Mouse (Mus musculus) embryonic stem cell, embryonic (primary cell): ENCODE data around the gene Cdca8.

Source experiments
- CTCF ChIA-PET, 4 experiments: fragments of 300-600 bp in 2 of 4; fragments of 350-600 bp in 2 of 4; sonication (Branson Sonifier 250); formaldehyde crosslinking; loops; one replicate each; lab custom pipeline; 2022; ENCODE audit warnings: inconsistent platforms in 2 of 4; lab: Charles Lee
- POLR2A ChIA-PET, 4 experiments: fragments of 300-600 bp in 2 of 4; fragments of 350-600 bp in 2 of 4; sonication (Branson Sonifier 250); formaldehyde crosslinking; loops; one replicate each; lab custom pipeline; 2022; ENCODE audit warnings: antibody characterized with exemption in 4 of 4, inconsistent platforms in 1 of 4; lab: Charles Lee

Gene Cdca8

DNA sequence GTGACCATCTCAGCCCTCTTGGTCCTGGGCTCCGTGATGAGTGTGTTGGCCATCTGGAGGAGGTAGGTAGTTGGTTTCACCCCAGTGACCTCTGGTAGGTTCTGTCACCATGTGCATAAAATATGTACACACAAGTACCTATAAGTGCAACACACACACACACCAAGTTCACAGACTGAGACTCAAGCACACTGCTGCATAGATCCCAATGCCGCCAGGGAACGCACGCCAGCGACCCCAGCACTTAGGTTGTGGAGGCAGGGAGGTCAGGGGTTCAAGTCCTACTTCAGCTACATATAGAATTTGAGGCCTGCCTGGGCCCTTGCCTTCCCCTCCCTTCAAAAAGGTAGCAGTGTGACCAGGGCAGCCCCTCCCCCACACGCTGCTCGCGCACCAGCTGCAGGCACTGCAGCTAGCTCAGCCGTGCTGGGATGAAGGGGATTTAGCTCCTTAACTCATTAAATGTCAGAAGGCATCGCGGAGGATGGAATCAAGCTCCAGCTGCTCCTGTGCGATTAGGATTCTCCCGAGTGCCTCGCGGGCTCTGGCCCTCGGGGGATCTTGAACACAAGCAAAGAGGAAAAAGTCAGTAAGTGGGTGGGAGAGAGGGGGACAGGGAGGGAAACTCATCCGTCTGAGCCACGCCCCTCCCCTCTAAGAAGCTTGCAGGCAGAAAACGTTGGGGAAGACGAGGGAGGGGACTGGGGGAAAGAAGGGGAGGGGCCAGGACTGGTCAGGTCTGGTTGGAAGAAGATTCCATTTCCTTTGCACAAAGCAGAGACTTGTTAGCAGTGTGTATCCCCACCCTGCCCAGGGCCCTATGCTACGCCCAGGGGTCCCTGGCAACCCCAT is 32.9 kb downstream of the Cdca8 start:
- ChIA-PET CTCF (interaction anchor here (0.6 to 2.8 kb wide), 41 partner anchors 9 to 1056 kb away, joined by 3 to 12 read pairs (median 4); partner anchors contain the start of genes 9930104L06Rik (in 1 of the 4), Epha10 (in 1 of the 4) and Mtf1 (in 1 of the 4)), POLR2A (interaction anchor here (0.5 to 3.6 kb wide), 48 partner anchors 9 to 822 kb away, joined by 3 to 23 read pairs (median 4); partner anchors contain the start of genes 9930104L06Rik (in 3 of the 4), Maneal (in 2 of the 4), Meaf6 (in 2 of the 4) and Snip1 (in 2 of the 4))

DNA sequence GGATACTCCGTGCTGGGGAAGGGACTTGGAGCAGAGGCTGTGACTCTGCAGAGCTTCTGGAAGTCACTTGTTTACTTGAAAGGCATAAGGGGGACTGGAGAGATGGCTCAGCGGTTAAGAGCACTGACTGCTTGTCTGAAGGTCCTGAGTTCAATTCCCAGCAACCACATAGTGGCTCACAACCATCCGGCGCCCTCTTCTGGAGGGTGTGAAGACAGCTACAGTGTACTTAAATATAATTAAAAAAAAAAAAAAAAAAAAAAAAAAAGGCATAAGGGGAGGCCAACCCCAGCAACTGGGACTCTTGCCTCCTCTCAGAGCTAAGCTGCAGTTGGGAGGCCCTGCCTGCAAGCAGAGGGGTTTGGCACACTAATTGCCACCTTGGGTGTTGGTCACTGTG is 33.7 kb downstream of the Cdca8 start:
- POLR2A ChIA-PET: interaction anchor here (0.6 to 3.6 kb wide), 15 partner anchors 10 to 1237 kb away, joined by 3 to 23 read pairs (median 4); partner anchors contain the start of genes 9930104L06Rik (in 2 of the 4) and Mtf1 (in 1 of the 4)

DNA sequence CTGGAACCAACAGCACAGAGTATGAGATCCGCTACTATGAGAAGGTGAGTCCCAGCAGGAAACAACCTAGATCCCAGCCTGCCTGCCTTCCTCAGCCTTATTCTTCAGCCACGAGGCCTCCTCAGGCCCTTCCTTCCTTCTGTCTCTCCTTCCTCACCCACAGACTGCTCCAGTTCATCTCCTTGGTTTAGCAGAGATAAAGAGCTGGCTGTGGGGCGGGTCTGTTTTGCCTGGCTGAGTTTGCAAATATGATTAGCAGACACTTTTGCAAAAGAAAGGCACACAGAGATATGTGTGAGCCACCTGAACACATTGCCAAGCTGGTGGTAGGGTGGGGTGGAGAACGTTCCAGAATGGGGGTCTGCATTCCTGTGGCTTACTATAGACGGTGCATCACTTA is 39.2 kb downstream of the Cdca8 start:
- ChIA-PET POLR2A (interaction anchor here in 2 of 4 experiments (0.8 to 1.9 kb wide), 3 partner anchors 9 to 48 kb away, joined by 4 to 6 read pairs (median 4); no protein-coding TSS in a partner anchor), CTCF (interaction anchor here (0.5 to 1.3 kb wide), 7 partner anchors 13 to 106 kb away, joined by 3 to 13 read pairs (median 3); partner anchors contain the start of gene Mtf1 (in 2 of the 4))

More for the DNA sequence above, 33.7 kb downstream of the Cdca8 start:
- CTCF ChIA-PET: interaction anchor here (0.6 to 2.8 kb wide), 36 partner anchors 10 to 1042 kb away, joined by 3 to 12 read pairs (median 4); partner anchors contain the start of genes Epha10 (in 1 of the 4), Mtf1 (in 1 of the 4) and Rspo1 (in 1 of the 4)

DNA sequence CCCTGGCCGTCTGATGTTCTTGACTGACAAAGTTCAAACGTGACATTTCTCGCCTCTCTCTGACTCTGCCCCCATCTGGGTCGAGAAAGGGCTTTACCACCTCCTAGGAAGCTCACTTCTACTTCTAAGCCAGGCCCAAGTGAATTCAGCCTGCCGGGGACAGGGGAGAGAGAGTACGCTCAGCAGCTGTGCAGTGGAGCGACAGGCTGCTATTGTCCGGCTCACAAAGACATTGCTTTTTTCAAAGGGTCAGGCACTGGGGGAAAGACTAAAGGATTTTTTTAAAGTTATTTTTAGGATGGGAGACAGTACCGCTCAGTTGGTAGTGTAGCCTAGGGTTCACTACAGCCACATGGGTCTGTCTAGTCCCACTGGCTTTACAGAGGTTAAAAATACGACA is 40.7 kb downstream of the Cdca8 start:
- ChIA-PET POLR2A (interaction anchor here in 1 of 4 experiments (1.7 to 1.9 kb wide), 2 partner anchors 12 to 21 kb away, joined by 5 to 6 read pairs; no protein-coding TSS in a partner anchor), CTCF (no interaction called here)

DNA sequence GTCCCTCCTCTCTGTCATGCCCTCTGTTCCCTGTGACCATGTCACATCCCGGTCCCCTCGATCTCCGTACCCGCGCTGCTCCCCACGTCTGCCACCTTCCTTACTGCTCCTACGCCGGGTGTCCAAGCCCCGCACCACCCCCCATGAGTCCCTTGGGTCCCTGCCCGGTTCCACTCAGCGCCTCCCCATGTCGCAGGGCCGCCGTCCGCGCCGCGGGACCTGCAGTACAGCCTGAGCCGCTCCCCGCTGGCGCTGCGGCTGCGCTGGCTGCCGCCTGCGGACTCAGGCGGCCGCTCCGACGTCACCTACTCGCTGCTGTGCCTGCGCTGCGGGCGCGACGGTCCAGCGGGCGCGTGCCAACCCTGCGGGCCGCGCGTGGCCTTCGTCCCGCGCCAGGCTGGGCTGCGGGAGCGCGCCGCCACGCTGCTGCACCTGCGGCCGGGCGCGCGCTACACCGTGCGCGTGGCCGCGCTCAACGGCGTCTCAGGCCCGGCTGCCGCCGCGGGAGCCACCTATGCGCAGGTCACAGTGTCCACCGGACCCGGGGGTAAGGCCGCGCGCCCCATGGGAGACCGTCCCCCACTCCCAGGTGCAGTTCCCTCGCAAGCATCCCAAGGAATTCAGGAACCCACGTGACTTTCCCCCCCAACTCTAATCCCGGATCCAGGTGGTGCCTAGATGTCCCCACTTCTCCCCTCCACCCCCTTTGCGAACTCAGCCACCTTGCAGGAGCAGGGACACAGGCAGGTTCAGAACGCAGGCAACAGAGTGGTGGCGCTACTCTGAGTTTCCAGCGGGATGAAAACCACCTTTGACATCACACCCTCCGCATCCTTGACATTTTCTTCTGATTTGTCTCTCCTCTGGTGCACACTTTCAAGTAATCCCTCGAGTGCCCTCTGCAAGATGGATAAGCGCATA is 44.3 kb downstream of the Cdca8 start:
- ChIA-PET CTCF (interaction anchor here in 1 of 4 experiments (1.2 kb wide), 1 partner anchor 11 kb away, joined by 4 read pairs; no protein-coding TSS in a partner anchor), POLR2A (interaction anchor here in 2 of 4 experiments (0.7 to 1.5 kb wide), 4 partner anchors 10 to 147 kb away, joined by 3 to 8 read pairs (median 4); no protein-coding TSS in a partner anchor)

DNA sequence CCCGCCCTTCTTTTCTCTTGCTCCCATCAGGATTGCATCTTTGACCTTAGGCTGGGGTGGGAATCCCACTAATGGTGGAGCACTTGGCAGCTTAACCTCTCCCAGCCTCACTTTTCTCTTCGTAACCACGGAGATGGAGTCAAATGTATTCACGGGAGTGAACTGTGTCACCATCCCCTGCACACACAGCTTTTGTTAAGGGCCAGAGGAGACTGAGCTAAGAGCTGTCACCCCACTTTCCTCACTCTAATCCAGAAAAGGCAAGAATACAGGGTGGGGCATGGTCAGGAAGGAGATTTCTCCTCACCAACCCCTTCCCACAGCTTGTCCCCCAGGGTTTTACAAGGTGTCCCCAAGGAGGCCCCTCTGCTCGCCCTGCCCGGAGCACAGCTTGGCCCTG is 45.3 kb downstream of the Cdca8 start:
- ChIA-PET POLR2A (interaction anchor here (0.5 to 1.9 kb wide), 17 partner anchors 8 to 1098 kb away, joined by 3 to 9 read pairs (median 4); partner anchors contain the start of gene 9930104L06Rik (in 1 of the 4)), CTCF (interaction anchor here (0.5 to 1.4 kb wide), 9 partner anchors 9 to 1030 kb away, joined by 3 to 6 read pairs (median 5); no protein-coding TSS in a partner anchor)

DNA sequence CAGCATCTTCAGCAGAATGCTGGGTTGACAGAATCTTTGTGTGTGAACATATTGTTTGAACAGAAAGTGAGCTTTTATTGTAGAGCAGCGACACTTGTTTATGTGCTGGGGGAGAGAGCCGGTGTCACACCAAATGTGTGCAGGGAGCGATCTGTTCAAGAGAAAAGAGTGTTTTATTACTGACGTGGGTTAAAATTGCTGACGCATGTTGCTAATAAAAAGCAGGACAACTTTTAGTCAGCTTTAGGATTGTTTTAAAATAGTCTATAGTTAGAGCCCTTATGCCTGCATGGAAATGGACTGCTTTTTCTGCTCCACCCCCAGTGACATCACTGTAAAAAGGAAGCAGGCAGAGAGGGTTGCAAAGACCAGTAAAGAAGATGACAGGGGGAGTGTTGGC is 48.3 kb downstream of the Cdca8 start:
- CTCF ChIA-PET: interaction anchor here in 1 of 4 experiments (1.0 kb wide), 1 partner anchor 16 kb away, joined by 3 read pairs; no protein-coding TSS in a partner anchor
- POLR2A ChIA-PET: interaction anchor here in 1 of 4 experiments (0.6 to 1.3 kb wide), 3 partner anchors 16 to 1370 kb away, joined by 3 to 4 read pairs (median 3); no protein-coding TSS in a partner anchor

DNA sequence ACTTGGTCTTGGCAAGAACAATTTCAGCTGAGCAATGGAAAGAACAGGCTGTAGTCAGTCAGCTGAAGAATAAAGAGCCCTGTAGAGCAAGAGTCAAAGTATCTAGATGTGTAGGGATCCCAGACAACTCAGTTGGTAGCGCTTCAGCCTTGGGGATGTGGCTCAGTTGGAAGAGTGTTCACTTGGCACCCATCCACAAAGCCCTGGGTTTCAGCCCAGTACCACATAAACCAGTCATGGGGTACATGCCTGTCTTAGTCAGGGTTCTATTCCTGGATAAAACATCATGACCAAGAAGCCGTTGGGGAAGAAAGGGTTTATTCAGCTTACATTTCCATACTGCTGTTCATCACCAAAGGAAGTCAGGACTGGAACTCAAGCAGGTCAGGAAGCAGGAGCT is 49.2 kb downstream of the Cdca8 start:
- CTCF ChIA-PET: no interaction called here

DNA sequence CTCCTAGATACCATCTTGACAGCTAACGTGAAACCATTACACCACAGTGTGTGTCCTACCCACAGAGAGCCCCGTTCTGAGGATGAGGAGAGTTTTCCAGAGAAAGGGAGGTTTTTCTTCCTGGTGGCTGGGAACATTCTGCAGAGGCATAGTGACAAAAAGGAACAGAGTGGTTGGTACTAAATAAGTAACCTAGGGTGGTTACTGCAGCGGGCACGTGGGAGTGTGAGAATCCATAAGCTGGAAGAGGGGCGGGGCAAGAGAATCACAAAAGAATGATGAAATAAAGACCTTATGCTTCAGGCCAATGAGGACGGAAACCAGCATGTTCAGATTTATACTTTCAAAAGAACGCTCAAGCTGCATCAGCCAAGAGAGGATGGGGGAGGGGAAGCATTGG is 50.4 kb downstream of the Cdca8 start:
- POLR2A ChIA-PET: interaction anchor here in 2 of 4 experiments (0.6 to 2.1 kb wide), 3 partner anchors 18 to 487 kb away, joined by 3 to 7 read pairs (median 6); no protein-coding TSS in a partner anchor

More for the DNA sequence above, 49.2 kb downstream of the Cdca8 start:
- POLR2A ChIA-PET: interaction anchor here in 1 of 4 experiments (1.3 kb wide), 2 partner anchors 17 to 20 kb away, joined by 3 to 4 read pairs; no protein-coding TSS in a partner anchor

DNA sequence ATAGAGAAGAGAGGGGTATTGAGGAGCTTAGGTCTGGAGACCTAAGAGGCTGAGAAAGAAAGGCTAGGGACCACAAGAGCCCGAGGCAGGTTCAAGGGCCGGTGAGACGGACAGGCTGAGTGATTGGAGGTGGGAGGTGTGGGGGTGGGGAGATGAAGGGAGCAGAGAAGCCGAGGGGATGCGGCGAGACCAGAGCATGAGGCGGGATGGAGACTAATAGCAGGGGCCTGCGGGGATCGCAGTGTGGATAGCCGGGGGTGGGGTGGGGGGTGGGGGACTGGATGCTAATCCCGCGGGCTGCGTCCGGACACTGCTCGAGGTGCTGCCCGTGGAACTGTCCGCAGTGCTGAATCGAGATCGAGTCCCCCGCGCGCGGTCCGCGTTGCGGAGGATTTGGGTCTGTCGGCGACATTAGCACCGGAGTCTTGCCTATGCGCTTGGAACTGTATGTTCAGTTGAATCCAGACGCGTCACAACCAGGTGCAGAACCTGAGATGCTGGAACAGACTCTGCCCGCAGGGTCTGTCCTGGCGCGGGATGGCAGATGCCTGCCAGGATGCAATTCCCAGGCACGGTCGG is 56.9 kb downstream of the Cdca8 start:
- ChIA-PET POLR2A (interaction anchor here in 2 of 4 experiments (0.5 to 2.2 kb wide), 12 partner anchors 11 to 654 kb away, joined by 3 to 11 read pairs (median 4); partner anchors contain the start of genes Maneal (in 1 of the 2) and Mtf1 (in 1 of the 2)), CTCF (interaction anchor here in 3 of 4 experiments (0.8 to 2.1 kb wide), 6 partner anchors 11 to 31 kb away, joined by 3 to 11 read pairs (median 4); no protein-coding TSS in a partner anchor)

More for the DNA sequence above, 50.4 kb downstream of the Cdca8 start:
- CTCF ChIA-PET: no interaction called here

DNA sequence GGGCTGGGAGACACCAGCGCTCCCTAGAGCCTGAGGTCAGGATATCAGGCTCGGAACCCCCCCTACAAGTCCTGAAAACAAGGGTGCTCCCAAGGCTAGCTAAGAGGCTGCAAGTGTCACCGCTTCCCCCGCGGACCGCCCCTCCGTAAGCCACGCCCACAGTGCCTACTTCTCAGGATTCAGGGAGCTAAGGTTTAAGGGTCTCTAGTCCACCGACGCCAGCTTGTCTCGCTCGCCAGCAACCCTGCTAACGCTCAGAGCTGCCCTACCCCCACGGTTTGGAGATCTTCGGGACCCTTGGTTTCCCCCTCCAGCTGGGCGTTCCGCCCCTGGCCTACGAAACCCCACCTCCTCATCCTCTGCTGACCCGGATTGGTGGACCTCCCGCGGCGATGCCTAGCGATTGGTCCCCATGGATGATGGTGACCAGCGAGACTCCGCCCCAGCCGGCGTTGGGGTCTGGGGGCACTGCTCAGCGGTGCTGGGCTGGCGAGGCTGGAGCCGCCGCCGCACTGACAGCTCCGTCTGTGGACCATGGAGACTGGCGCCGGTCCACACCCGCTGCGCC is 57.7 kb downstream of the Cdca8 start:
- CTCF ChIA-PET: interaction anchor here in 3 of 4 experiments (0.6 to 2.1 kb wide), 16 partner anchors 8 to 339 kb away, joined by 3 to 11 read pairs (median 3); no protein-coding TSS in a partner anchor
- POLR2A ChIA-PET: interaction anchor here in 3 of 4 experiments (0.5 to 2.2 kb wide), 31 partner anchors 8 to 1414 kb away, joined by 3 to 11 read pairs (median 3); partner anchors contain the start of genes 9930104L06Rik (in 2 of the 3), Mtf1 (in 2 of the 3), Maneal (in 1 of the 3) and Thrap3 (in 1 of the 3)

DNA sequence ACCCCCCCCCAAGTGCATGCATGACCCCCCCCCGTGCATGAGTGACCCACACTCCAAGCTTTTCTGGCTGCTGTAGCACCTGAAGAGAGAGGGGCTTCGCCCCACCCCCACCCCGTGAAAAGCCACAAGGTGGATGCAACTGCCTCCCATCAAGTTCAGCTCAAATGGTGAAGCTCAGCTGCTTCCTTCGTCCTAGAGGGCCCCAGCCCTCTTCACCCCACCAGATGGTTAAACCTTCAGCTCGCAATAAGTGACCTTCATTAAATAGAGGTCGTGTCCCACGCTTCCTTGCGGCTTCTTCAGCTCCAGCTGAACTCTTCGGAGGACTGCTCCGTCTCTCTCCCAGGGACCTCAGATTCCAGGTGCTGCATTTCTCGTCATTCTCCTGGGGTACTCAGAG is 58.5 kb downstream of the Cdca8 start, which contains the start of gene Epha10:
TSS of gene Epha10 (plus strand) at position 301 of the 400 bp plus-strand sequence.
- ChIA-PET CTCF (interaction anchor here (0.6 to 2.1 kb wide), 15 partner anchors 8 to 333 kb away, joined by 3 to 11 read pairs (median 4); no protein-coding TSS in a partner anchor), POLR2A (interaction anchor here in 3 of 4 experiments (0.5 to 2.2 kb wide), 21 partner anchors 8 to 1741 kb away, joined by 3 to 11 read pairs (median 3); partner anchors contain the start of genes 9930104L06Rik (in 2 of the 3), Mtf1 (in 2 of the 3), Maneal (in 1 of the 3) and Ppie (in 1 of the 3))

DNA sequence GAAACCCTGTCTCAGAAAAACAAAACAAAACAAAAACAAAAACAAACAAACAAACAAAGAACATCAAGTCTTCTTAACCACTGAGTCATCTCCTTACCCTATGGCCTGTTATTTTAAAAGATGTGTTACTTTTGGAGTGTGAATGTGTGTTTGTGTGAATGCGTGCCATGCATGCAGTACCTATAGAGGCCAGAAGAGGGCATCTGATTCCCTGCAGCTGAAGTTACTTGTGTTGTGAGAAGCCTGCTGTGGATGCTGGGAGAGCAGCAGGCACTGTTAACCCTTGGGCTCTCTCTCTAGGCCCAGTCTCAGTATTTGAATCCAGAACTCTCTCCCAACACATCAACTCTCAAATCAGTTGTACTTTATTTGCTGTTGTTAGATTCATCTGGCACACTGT is 66.4 kb downstream of the Cdca8 start:
- ChIA-PET POLR2A (interaction anchor here in 3 of 4 experiments (0.6 to 2.5 kb wide), 4 partner anchors 8 to 216 kb away, joined by 3 to 11 read pairs (median 6); partner anchors contain the start of genes Epha10 (in 1 of the 3) and Mtf1 (in 1 of the 3)), CTCF (interaction anchor here (0.6 to 2.7 kb wide), 12 partner anchors 8 to 227 kb away, joined by 3 to 12 read pairs (median 3); partner anchors contain the start of genes Maneal (in 2 of the 4), Sf3a3 (in 1 of the 4) and Snip1 (in 1 of the 4))
